Mouse (Mus musculus) E14TG2a.4 (cell line): ENCODE results near the gene Ankar.

Experiments
- H3K27me3 ChIP-seq: 2 replicates; pipeline ENCODE4 v1.6.1; 2014; ENCODE audit warnings: low read length, control low read depth; ENCODE audit not compliant: insufficient read depth
- H3K36me3 ChIP-seq: 2 replicates; pipeline ENCODE4 v1.6.1; 2014; ENCODE audit warnings: low read length, control low read depth; ENCODE audit not compliant: insufficient read depth
- H3K4me1 ChIP-seq: replicated peaks from 2 replicates; pipeline ENCODE4 v1.6.1; 2014; ENCODE audit warnings: low read depth, low read length, control low read depth
- H3K4me3 ChIP-seq: replicated peaks from 2 replicates; pipeline ENCODE4 v1.5.1; 2014; ENCODE audit warnings: mild to moderate bottlenecking, low read length
- H3K9me3 ChIP-seq: 2 replicates; pipeline ENCODE4 v1.6.1; 2014; ENCODE audit warnings: low read length, control low read depth
- CTCF ChIP-seq: conservative IDR thresholded peaks from 2 replicates; pipeline ENCODE4 v1.5.1; 2014; ENCODE audit warnings: low read length
- NANOG ChIP-seq: IDR thresholded peaks from 2 replicates; pipeline ENCODE4 v1.6.1; 2014; ENCODE audit warnings: borderline replicate concordance, low read length, mixed read lengths
- POU5F1 ChIP-seq: IDR thresholded peaks from 2 replicates; pipeline ENCODE4 v1.6.1; 2014; ENCODE audit warnings: low read length, borderline replicate concordance

Ankar gene

DNA sequence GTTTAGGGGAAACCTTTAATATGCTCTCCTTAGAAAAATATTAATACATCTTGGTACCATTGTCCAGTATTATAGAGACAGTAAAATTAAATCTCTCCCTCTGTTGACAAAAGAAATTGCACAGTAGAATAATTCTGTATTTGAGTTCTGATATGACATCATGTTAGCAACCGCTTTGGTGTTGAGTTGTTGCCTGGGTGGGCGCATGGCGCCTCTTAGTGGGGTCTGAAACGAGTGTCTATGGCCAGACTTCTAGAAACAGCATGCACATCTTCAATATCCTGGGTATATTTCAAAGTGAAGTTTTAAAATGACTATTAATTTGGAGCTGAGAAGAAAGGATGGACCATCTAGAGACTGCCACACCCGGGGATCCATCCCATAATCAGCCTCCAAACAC is 97.6 kb downstream of the Ankar start:
- TF ChIP-seq NANOG (no peak), POU5F1 (no peak), CTCF (no peak)
- H3K4me1 ChIP-seq, result peaks cover 17% of the 10 kb centered on the region

DNA sequence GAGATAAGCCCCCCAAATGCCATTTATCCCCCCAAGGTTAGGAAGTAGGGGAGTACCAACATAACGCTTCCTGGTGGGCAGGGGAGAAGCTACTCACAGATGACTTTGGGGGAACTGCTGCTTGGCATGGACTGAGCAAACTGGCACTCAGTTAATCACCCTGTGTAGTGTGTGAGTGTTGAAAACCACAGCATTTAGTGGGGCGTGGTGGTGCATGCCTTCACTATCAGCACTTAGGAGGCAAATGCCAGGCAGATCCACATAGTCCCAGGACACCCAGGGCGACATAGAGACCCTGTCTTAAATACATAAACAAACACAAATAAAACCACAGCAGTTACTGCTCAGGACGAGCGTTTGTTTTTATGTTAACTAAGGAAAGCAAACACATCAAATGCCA is 98.2 kb downstream of the Ankar start:
- peaks cover 17% of the 10 kb centered on the region for H3K4me1 ChIP-seq
- no peak overlapping the region for H3K4me3 ChIP-seq
- H3K9me3 ChIP-seq, result no peaks in the 10 kb centered on the region
- peaks cover 64% of the 10 kb centered on the region for H3K36me3 ChIP-seq
- TF ChIP-seq NANOG, result no peak
- TF ChIP-seq POU5F1, result no peak
- no peak for TF ChIP-seq CTCF
- no peaks in the 10 kb centered on the region for H3K27me3 ChIP-seq

More for the DNA sequence above, 97.6 kb downstream of the Ankar start:
- H3K36me3 ChIP-seq, result peaks cover 65% of the 10 kb centered on the region
- no peaks in the 10 kb centered on the region for H3K27me3 ChIP-seq
- H3K9me3 ChIP-seq, result no peaks in the 10 kb centered on the region
- no peak overlapping the region for H3K4me3 ChIP-seq

DNA sequence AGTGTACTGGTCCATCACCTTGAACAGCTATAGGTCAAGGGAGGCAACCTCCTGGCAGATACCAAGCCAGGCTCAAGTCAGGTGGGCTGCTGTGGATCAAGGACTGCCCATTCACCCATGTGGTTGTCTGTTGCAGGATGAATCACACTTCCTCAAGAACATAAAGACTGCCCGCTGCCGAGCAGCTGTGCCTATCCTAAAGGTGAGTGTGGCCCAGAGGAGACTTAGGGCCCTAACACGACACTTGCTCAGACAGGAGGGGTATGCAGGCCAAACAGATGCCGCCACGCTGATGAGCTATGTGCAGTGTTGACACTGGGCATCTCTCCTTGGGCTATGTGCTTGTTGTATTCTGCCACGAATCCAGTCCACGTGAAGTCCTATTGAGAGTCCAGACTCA is 99.1 kb downstream of the Ankar start:
- TF ChIP-seq NANOG (no peak), POU5F1 (no peak), CTCF (no peak)
- Histone ChIP-seq H3K36me3 (peaks cover 67% of the 10 kb centered on the region), H3K9me3 (no peaks in the 10 kb centered on the region), H3K4me3 (0 out of 2 replicates have a peak overlapping the region, but pooled peaks have one; percentile 29), H3K4me1 (peaks cover 21% of the 10 kb centered on the region), H3K27me3 (no peaks in the 10 kb centered on the region)

DNA sequence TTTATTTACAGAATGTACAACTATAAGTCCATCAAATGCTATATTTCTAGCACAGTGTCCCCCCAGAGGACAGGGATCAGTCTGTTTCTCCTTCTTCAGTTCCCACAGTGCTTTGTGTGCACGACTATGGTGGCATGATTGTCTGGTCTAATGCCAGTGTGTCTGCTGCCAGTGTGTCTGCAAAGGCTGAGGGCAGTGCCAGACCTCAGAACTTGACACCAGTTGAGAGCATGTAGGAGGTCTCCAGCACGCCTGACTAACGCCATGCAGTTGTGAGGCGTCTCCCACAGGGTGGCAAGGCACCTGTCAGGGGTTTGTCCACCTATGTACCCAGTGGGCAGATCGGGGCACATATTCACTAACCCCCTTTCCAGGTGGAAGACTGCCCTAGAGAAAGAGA is 99.6 kb downstream of the Ankar start:
- no peak for TF ChIP-seq CTCF
- no peak for TF ChIP-seq NANOG
- no peak for TF ChIP-seq POU5F1
- H3K9me3 ChIP-seq, result no peaks in the 10 kb centered on the region
- peaks cover 21% of the 10 kb centered on the region for H3K4me1 ChIP-seq
- H3K36me3 ChIP-seq, result peaks cover 67% of the 10 kb centered on the region
- no peak overlapping the region for H3K4me3 ChIP-seq
- no peaks in the 10 kb centered on the region for H3K27me3 ChIP-seq

DNA sequence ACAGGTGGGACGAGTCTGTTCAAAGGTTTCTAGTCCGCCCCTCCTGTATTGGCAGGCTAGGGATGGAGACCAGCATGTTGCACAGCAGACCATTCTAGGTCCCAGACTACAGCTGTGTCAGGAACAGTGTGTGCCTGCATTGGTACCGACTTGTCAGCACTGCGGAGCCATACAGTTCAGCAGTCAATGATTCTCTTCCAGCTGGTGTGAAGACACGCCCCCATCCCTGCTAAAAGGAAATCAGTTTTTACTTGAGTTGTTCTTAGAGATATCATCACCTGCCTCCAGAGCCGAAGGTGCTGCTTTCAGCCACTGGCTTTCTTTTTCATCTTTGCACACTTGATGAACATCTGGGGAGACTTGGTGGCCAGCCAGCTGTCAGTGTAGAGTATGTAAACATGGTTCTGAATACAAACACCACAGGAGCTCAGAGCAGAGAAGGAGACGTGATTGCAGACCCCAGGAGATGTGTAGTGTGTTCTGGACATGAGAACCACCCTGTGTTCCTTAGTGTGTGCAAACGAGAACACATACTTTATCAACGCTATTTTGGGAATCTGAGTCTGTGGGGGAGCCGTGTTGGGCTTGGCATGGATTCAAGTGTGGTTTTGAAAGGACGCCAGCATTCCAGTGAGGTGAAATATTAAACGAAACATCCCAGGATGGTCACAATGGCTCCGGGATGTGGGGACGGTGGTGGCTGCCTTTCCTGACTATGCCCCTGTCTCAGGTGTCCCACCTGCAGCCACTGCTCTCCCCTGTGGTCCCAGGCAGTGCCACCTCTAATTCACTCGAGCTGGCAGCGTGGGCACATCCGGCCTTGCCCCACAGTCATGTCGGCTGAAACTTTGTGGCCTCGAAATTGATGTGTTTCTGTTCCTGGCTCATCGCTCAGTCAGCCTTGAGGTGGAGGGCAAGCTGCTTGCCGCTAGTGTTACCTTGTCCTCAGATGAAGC is 101.0 kb downstream of the Ankar start:
- H3K27me3 ChIP-seq, result no peaks in the 10 kb centered on the region
- no peaks in the 10 kb centered on the region for H3K9me3 ChIP-seq
- TF ChIP-seq CTCF (no peak), NANOG (no peak), POU5F1 (no peak)
- peaks cover 76% of the 10 kb centered on the region for H3K36me3 ChIP-seq
- H3K4me3 ChIP-seq, result no peak overlapping the region
- peaks cover 21% of the 10 kb centered on the region for H3K4me1 ChIP-seq

DNA sequence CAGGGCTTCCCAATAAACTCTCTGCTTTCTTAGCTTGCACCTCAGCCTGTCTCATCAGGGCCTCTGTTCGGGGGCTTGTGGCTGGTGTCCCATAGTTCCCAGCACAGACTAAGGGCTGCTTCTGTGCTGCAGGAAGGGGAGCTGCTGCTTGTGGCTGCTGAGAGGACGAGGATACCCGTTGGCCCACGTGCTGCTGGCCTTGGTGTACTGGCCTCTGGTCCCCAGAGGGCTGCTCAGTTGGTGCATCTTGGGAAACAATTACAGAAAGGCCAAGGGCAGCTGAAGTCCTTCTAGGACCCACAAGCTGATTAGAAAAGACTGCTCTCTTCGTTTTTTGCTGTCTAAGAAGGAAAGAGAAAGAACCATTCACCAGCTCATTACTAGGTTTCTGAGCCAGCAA is 104.1 kb downstream of the Ankar start:
- H3K4me1 ChIP-seq, result peaks cover 19% of the 10 kb centered on the region
- no peak overlapping the region for H3K4me3 ChIP-seq
- TF ChIP-seq POU5F1 (no peak), NANOG (no peak), CTCF (no peak)
- no peaks in the 10 kb centered on the region for H3K27me3 ChIP-seq
- no peaks in the 10 kb centered on the region for H3K9me3 ChIP-seq
- peaks cover 87% of the 10 kb centered on the region for H3K36me3 ChIP-seq

DNA sequence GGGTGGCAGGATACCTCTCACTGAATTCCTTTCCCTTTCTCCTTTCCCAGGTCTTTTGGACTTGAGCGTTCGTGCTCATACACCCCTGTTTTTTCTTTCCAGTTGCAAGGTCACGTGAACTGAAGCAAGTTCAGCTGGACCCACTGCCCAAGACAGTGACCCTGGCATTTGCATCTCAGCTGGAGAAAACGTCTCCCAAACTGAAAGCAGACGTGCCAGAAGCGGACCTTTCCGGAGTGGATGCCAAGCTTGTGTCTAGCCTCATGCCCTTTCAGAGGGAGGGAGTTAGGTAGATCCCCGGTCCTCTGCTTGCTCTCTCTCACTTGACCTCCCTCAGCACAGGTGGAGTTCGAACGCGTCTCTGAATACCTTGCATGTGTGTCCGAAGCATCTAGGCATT is 104.7 kb downstream of the Ankar start:
- Histone ChIP-seq H3K27me3 (no peaks in the 10 kb centered on the region), H3K36me3 (peaks cover 87% of the 10 kb centered on the region), H3K9me3 (no peaks in the 10 kb centered on the region), H3K4me3 (no peak overlapping the region), H3K4me1 (peaks cover 14% of the 10 kb centered on the region)
- no peak for TF ChIP-seq POU5F1
- TF ChIP-seq CTCF, result no peak
- no peak for TF ChIP-seq NANOG

DNA sequence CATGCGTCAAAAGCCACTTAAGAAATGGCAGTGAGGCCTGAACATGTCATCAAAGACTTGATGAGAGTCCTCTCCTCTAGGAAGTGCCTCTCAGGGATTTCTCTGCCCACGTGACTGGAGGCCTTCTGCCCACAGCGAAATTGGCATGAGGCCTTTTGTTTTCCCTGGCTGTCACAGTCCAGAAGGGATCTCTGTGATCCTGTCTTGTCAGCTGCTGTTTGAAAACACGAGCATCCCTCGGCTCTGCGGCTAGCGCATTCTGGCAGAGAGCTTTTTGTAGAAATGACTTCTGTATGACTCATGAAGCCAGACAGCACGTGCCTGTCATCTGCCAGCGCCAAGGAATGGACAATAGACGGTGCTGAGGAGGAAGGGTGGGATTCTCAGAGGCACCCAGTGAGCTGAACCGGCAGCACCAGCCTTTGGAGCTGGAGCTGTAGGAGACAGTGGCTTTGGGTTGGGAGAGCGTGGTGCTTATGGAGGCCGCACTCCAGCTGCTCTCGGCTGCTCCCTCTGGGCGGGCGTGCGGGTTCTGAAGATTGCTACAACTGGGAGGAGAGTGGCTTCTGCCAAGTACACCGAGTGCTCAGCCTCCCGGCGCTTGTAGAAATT is 106.9 kb downstream of the Ankar start:
- Histone ChIP-seq H3K4me3 (0 out of 2 replicates have a peak overlapping the region, but pooled peaks have one; percentile 20), H3K36me3 (peaks cover 78% of the 10 kb centered on the region), H3K9me3 (no peaks in the 10 kb centered on the region), H3K4me1 (peaks cover 13% of the 10 kb centered on the region), H3K27me3 (no peaks in the 10 kb centered on the region)
- TF ChIP-seq POU5F1 (no peak), NANOG (no peak), CTCF (no peak)
